Mouse (Mus musculus) thymus, adult 2 months (tissue): ENCODE data around the gene Prtn3.

Experiments
- CTCF ChIP-seq: fragments of 200-500 bp; IDR thresholded peaks from 2 replicates; pipeline ENCODE4 v1.5.1; 2012; ENCODE audit warnings: mild to moderate bottlenecking, control low read depth, low read length, moderate library complexity, borderline replicate concordance; ENCODE audit not compliant: control insufficient read depth, poor library complexity, insufficient read depth; ENCODE audit errors: extremely low read depth
- POLR2A ChIP-seq: fragments of 200-500 bp; IDR thresholded peaks from 2 replicates; pipeline ENCODE4 v1.6.1; 2012; ENCODE audit warnings: mild to moderate bottlenecking, low read length, control low read depth, moderate library complexity; ENCODE audit not compliant: control insufficient read depth, poor library complexity, insufficient read depth; ENCODE audit errors: extremely low read depth

GRCm38 (mm10) chr10:79855558-79856184 is 18.6 kb upstream of the Prtn3 start:
- TF ChIP-seq CTCF (no peak), POLR2A (no peak)
